Mouse (Mus musculus) T-helper 2 cell (primary cell): ENCODE data around the gene Padi1.

Experiments used
- in situ Hi-C: fragments of 300-600 bp; cut with MboI, MseI; formaldehyde crosslinking; loops from one replicate; pipeline ENCODE4 v1.15.1; 2025; ENCODE audit warnings: high pct_unique_total_duplicates

Padi1 gene

DNA sequence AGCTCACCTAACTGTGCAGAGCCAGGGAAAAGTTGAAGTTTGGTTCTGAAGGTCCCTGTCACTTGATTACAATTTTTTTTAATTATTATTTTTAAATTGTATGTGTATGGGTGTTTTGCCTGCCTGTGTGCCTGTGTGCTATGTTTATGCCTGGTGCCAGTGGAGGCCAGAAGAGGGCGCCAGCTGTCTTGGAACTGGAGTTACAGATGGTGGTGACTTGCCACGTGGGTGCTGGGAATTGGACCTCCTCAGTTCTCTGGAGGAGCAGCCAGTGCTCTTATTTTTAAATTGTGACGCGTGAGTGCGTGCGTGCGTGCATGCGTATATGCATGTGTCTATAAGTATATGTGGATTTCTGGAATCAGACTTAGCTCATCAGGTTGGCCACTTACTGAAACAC lies 28.2 kb downstream of the Padi1 start:
- in situ Hi-C loops: no loop called here

DNA sequence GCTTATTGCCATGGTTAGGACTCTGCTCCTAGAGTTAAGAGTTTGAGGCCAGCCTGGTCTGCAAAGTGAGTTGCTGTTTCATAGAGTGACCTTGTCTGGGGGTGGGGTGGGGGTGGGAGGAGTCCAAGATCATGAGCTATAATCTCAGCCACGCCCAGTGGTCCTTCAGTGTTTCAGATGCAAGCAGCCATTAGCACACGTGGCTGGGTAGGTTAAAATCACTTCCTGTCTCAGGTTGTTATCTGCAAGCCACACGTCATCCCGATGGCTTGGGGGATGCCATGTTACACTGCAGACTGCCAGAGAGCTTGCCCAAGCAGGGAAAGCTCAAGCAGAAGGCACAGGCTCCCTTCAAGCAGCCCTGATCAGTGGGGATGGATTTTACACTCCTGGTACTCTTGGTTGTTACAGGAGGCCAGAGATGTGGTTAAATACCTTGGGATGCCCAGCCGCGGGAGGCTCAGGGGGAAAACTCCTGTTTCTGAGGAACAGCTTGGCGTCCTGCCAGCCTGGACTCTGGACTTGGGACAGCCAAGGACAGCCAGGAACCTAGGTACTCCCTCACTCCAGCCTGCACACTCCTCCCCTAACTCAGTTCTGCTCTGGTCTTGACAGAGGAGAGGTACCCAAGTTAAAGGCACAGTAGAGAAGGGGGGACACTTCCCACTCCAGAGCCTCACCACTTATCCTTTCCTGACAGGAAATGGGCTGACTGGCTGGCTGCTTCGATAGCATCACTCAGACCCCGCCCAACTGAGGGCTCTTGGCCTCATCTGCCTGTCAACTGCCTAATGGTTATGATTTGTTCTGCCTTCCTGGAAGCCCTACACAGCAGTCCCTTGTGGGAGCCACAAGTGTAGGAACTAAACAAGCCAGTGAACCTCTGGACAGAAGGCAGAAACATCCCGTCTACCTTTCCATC lies 29.3 kb downstream of the Padi1 start:
- in situ Hi-C loops: no loop called here

DNA sequence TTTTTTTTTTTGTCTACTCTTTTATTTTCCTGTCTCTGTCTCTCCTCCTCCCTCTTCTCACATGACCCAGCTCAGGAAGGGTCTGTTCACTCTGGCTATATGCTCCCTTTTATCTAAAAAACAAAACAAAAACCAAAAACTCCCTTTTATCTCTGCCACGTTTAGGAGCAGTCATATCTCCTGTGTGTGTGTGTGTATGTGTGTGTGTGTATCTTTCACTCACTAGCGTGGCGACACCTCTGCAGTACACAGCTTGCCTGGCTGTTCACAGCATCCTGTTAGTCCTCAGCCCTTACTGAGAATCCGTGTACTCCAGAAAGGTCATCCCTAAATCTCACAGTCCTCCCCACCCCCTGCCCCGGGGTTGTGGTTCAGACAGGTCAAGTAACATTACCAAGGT lies 30.1 kb downstream of the Padi1 start:
- in situ Hi-C loops: no loop called here

DNA sequence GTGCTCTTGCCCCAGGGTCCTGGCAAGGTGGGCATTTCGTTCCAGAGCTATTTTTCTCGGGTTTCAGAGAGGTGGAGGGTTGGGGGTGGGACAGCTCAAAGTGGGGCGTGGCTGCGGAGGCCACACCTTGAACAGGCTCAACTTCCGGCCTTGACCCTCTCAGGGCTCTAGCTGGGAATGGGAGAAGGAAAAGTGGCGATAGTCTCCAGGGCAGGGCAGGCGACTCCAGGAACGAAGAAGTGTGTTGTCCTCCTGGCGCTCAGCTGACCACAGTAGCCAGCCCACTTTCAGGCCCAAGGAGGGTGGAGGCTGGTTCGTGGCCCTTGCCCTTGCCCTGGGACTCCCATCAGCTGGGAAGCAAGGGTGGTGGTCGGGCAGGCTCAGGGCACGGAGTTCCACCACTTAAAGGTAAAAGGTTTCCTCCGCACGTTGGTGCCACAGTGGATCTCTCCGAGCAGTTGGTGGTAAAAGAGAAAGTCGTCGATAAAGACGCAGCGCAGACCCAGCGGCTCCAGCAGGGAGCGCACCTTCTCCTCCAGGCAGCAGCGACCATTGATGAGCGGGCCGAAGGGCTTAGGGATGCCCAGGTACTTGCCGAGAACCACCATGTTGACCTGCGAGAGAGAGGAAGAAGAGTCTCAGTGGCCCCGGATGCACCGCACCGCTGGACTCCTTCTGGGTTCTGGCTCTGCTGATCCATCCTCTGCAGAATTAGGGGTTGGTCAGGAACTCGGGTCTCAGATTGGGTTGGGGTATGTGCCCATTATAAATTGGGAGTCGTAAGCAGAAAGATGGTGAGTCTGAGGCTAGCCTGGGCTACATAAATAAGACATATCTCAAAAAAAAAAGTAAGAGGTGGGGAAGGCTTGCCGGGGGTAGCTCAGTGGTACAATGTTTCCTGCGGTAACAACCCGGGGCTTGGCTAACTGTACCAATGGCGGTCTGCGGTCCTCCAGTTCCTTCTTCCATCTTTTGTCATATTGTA lies 31.0 kb downstream of the Padi1 start:
- in situ Hi-C loops: no loop called here

DNA sequence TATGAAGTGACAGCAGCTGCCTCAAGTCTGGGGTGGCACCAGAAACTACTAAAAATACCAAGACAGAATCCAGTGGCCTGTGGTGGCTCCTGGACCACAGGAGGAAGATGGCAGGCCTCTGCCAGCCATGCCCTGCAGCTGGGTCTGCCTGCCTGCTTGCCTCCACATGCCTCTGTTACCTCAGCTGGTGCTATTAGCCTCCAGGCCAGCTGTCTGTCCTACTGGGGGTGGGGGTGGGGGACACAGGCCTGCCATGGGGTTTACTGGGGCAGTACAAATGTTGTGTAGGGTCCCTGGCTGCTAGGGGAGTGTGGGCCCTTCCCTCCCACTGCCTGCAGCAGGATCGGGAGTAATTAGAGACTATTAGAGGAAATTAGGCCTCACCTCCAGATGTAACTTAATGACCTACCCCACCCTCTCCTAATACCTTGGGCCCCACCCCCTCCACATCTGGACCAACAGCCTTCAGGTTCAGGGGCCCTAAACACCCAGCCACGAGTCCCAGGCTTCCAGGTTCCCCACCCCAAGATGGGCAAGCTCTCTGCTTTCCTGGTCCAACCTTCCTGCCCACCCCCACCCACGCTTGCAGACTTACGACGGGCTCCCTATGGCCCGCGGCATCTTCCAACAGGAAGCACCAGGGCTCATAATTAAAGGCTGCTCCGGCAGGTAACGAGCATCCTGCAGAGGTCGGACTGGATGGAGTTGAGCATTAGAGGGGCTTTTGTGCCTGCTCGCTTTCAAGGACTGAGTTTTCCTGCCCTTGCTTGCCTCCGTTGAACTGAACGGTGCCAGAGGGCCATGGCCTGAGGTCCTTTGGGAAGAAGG lies 32.0 kb downstream of the Padi1 start:
- in situ Hi-C loops: no loop called here

DNA sequence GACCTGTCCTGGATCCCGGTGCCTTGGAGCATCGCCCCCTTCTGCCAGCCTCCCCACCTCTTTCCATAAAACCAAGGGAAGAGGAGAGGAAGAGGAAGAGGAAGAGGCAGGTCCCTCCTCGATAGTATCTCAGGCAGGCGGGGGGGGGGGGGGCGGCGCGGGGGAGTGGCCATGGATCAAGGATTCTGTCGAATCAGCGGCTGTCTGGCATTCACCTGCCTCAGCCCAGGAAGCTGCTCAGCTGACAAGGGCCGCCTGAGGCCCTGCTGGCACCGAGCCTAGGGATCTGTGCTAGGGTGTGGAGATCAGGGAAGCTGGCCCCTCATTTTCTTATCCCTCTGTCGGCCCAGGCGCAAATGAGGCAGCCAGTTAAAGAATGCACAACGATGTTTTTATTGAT lies 33.0 kb downstream of the Padi1 start:
- in situ Hi-C loops: no loop called here

DNA sequence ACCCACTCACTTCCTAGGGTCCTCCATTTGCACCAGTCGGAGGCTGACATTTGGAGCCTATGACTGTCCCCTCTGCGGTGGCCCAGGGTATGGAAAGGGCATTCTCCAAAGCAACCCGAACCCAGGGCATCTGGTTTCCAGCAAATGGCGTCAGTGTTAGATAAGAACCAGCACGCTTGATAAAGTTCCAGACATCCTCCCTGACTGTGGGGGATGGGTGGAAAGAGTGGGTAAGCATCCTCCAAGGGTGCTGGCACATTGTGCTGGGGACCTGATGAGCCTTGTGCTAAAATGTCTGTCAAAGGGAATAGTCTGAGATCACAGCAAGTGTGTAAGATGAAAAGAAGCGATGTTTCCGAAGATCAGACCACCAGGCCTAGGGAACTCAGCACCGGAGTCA lies 33.4 kb downstream of the Padi1 start:
- in situ Hi-C loops: no loop called here

DNA sequence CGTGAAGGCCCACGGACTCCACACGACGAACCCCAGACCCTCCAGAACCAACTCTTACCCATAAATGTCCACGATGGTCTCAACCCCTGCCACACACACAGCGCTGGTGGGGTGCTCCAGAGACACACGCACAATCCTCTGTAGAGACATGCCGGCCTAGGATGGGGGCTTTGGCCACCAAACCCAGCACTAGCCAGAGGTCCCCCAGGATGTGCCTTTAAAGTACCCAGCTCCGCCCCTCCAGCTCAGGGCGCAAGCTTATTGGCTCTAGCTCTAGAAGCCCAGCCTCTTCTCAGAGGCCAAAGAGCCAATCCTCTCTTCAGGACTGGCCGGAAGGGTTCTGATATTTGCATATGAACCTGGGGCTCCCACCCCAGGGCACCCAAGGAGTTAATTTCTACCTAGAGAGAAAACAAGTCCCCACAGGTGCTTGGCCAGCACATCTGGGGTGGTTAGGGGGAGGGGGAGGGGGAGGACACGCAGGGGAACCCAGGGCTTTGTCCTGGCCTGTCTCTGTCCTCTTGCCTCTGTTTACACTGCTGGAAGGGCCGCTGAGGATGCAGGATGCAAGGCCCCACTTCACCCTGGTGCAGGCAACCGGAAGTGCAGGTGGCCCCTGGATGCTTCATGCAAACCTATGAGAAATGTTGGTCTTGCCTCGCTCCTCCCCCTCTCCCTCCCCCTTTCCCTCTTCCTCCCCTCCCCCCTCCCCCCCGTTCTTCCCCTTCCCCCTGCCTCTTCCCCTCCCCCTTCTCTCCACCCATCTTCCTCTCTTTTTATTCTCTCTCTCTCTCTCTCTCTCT lies 34.9 kb downstream of the Padi1 start, which contains the start of gene Padi3:
Gene Padi3 (minus strand): TSS at position 191 of the 803 bp plus-strand sequence.
- in situ Hi-C loops: no loop called here

DNA sequence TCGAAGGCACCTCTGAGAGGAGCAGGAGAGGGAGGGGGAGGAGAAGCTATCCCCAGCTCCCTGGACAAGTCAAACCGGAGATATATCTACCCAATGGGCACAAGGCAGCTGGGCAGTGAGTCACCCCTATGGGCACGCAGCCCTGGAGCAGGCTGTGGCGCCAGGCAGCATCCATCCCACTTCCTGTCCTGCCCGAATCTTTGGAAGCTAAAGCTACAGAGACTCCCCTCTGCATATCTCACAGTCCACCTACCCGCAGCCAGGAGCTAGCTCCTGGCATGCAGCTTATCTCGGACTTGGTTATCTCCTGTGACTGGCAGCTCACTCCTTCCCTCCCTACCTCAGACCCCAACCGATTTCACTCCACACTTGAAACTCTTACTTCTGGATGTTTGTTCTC lies 36.5 kb downstream of the Padi1 start:
- in situ Hi-C loops: no loop called here

DNA sequence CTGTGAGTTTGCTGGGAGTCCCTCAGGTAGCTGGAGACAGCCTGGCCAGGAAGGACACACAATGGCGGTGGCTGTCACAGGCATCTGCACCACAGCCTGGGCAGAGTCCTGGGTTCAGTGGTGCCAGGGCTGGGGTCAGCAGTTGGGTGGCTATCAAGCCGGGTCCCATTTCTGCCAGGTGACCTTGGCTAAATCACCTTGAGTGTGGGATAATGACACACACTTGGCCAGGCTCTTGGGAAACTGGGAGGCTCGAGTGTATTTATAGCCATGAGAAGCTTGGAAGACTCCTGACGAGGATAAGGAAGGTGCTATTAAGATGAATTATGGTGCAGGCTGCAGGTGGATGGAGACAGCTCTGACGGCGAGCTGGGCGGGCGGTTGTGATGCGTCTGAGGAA lies 41.0 kb downstream of the Padi1 start:
- in situ Hi-C loops: no loop called here

DNA sequence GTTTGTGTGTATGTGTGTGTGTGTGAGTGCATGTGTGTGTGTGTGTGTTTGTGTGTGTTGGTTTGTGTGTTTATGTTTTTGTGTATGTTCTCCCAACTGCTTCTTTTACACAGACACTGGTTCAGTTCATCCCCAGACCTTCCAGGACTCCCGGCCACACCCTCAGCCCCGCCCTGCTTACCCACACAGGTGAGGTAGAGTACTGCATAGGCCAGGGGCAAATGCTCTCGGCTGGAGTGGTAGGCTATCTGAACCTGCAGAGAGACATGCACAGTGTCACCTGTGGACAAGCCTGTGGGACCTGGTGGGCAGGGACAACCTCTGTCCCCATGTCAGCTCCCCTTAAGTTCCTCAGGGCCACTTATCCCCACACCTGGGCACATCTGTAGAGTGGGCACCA lies 44.2 kb downstream of the Padi1 start:
- in situ Hi-C loops: no loop called here

DNA sequence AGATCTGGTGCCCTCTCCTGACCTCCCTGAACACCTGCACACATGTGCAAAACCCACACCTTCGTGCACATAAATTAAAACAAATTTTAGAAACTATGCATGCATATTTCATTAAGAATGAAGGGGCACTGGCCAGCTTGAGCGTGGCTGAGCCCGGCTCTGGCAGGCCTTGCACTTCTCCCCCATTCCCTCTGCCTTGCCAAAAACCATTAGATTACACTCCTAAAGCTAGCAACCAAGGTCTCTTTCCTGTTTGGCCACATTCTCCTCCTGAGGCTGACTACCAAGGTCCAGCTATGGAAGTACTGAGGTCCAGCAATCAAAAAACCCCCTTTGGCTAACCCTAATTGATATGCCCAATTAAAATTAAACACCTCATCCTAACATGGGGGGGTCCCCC lies 48.8 kb downstream of the Padi1 start:
- in situ Hi-C loops: loop anchor here (25.0 kb wide), 1 partner anchor 559 kb away; the partner anchor contains the start of gene Igsf21

DNA sequence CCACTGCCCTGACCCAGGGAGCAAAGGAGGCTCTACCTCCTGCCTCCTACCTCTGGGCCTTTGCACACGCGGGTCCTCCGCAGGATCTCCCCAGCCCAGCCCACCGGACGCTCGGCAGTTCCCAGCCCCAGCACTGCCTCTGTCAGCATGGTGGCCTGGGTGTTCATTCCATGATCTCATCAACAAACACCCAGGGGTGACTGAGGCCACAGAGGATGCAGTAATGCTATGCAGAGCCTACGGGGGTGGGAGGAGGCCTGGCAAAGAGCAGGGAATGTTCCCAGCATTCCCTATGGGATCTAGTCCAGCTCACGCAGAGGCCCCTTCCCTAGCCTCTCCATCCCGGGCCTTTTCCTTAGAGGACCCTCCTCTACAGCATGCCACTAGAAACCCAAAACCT lies 50.9 kb downstream of the Padi1 start:
- in situ Hi-C loops: loop anchor here (25.0 kb wide), 1 partner anchor 557 kb away; the partner anchor contains the start of gene Igsf21

DNA sequence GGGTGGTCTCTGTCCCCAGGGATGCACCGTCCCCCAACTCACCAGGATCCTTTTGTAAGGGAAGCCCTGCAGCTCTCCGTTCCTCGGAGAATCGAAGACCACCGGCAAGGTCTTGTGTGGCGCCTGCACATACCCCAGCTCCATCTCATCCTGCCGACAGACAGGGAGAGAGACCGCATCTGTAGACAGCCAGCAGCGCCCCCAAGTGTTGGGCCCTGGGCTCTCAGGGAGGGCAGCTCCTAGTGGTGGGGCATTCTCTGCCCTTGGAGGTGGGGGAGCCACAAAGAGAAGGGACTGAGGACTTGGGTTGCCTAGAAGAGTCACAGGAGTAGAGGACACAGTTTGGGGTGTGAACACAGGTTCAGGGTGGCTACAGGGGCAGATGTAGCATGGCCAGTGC lies 51.8 kb downstream of the Padi1 start:
- in situ Hi-C loops: loop anchor here (25.0 kb wide), 1 partner anchor 556 kb away; the partner anchor contains the start of gene Igsf21

DNA sequence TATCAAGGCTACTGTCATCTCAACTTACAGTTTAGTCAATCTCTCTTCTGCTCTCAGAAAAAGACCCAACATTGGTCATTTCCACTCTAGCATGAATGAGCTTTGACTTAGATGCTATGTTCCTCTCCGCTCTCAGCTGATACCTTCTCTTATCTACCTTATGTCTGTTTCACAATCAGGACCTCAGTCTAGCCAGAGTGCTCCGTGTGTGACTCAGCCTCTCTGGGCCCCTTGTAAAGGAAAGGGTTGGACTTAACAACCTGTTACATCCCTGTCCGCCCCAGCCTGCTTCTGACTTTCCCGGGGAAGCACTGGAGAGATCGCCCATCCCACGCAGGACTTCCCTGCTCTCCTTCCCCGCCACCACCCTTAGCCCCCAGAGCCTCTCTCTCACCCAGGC lies 53.0 kb downstream of the Padi1 start:
- in situ Hi-C loops: loop anchor here (25.0 kb wide), 1 partner anchor 555 kb away; the partner anchor contains the start of gene Igsf21

DNA sequence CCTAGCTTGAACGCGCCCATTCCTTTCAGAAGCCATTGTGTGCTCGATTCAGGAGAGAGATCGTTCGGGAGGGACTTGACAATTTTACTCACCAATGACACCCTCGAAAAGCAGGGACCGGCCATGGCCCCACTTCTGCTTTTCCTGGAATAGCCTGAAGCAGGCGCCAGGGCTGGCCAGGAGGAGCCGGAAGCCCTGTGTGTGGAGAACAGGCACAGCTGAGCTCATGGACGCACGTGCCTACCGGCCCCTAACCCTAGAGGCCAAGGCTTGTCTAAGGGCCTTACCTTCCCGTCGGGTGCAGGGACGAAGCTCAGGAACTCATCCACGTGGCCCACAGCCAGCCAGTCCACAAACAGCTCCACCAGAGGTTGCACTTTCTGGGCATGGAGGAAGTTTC lies 54.5 kb downstream of the Padi1 start:
- in situ Hi-C loops: loop anchor here (25.0 kb wide), 1 partner anchor 554 kb away; the partner anchor contains the start of gene Igsf21

DNA sequence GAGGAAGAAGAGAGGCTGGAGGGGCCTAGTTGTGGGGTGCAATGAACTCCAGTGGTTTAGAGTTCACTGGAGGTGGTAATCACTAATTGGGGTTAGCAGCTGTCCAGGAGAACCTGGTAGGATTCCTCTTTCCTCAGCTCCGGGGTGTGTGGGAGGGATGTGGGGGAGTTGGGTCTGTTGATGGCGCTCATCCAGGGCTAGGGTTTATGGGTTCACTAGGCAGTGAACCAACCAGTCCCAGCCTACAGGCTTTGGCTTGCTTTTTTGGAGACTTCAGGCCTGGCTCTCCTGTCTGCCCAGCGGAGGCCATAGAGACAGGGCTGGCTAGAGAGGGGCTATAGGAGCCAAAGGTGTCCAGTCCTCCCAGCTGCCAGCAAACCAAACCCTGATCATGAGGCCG lies 55.6 kb downstream of the Padi1 start:
- in situ Hi-C loops: loop anchor here (10.0 to 25.0 kb wide), 2 partner anchors 115 to 553 kb away; partner anchors contain the start of genes Igsf21 and Padi2

DNA sequence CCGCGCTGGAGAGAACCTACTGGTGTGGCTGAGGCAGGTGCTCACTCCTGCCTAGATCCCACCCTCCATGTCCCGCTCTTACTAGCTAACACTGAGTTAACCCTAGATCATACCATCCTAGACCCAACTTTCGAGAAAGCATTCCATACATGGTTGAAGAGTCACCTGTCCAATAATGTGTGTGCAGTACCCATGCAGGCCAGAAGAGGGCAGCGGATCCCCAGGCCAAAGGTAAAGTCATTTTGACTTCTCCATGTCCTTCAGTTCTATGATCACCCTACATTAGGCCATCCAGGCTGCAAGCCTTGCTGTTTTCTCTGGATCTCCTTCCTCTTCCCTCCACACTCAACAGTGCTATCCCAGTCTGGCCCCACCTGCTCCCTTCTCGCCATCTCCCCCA lies 56.6 kb downstream of the Padi1 start:
- in situ Hi-C loops: loop anchor here (10.0 to 25.0 kb wide), 2 partner anchors 116 to 552 kb away; partner anchors contain the start of genes Igsf21 and Padi2

DNA sequence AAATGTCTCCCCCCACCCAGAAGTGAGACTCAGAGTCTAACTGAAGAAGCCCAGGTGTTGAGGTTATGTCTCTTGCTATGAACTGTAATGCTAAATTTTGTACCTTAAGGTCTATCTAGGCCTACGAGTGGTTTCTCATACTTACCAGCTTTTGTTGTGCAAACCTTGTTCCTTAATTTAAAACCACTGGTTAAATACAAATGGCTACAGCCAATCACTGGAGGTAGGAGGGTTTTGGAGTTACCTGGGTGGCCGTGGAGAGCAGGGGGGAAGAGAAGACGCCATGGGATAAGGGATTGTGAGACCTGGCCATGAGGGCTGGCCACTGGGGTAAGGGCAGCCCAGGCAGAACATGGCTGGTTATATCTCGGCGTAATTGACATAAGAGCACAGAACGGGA lies 57.3 kb downstream of the Padi1 start:
- in situ Hi-C loops: loop anchor here (10.0 to 25.0 kb wide), 2 partner anchors 117 to 551 kb away; partner anchors contain the start of genes Igsf21 and Padi2

DNA sequence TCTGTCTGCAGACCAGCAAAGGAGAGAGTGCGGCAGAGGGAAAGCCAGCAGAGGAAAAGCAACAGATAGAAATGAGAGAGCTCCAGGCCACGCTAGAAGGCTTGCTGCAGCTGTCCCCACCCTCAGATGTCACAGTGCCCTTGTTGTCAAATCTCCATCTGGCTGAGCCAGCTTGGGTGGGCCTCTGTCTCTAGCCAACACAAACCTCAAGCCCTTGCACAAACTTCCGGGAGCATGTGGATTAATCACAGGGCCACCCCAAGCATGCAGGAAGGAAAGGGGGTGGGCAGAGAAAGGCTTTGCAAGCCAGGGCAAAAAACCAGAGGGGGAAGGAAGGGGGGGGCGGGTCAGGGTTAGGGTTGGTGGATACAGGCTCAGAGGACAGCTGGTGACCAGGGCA lies 58.2 kb downstream of the Padi1 start:
- in situ Hi-C loops: loop anchor here (10.0 to 25.0 kb wide), 2 partner anchors 117 to 550 kb away; partner anchors contain the start of genes Igsf21 and Padi2
